Mouse (Mus musculus): ENCODE measurements around the gene Wnt2. TPM values are rescaled to one million over a fixed set of nuclear protein-coding genes. Genes with fewer than 3 reads are reported as not detected.

Wnt2 gene
- polyA plus RNA-seq, 1 experiment from 2014 or later = 6.6 TPM

DNA sequence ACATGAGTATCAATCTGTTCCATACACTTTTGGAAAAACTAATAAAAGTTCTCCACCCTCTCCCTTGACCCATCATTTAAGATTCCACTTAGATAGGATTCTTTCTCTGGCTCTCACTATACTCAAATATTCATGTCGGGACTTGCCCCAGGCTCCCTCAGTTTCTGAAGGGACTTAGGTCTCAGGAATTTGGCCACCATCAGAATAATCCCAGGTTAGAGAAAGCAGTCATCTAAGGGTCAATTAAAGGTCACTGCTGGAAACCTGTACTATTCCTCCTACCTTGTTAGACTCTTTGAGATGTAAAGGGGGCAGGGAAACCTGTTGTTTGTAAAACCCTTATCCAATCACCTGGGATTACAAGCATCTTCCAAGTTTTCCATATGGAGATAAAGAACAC, 53.2 kb downstream of the Wnt2 start:
- Histone ChIP-seq H3K4me2 (no peak overlapping the region), H3K9ac (no peak overlapping the region), H3K36me3 (no peaks in the 10 kb centered on the region), H3K9me3 (replicated peaks) (no peaks in the 10 kb centered on the region), H3K4me1 (replicated peaks) (no peaks in the 10 kb centered on the region), H3K4me3 (no peak overlapping the region), H3K27me3 (replicated peaks) (no peaks in the 10 kb centered on the region), H3K27ac (ENCODE audit: poor library complexity, severe bottlenecking) (no peak overlapping the region)
- no peak for ATAC-seq (ENCODE audit: insufficient number of reproducible peaks, low FRiP score)
- 51% methylated on average over 1 of the region's 1 CpGs for WGBS

DNA sequence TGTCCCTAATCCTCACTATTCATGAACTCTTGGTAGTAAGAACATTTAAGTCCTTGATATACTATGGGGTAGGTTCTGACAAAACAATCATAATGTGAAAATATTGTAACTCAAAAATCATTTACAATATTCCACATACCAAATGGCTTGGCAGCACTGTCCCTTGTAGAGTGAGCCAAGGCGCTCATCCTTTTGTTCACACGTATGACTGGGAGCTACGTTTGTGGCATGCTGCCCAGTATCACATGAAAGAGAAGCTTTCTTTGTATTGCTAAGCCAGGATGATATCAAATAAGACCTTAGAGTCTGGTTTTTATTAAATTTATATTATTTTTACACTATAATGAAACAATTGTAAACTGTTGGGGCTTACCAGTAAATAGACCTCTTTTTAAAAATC, 56.0 kb downstream of the Wnt2 start:
- Histone ChIP-seq H3K4me3 (no peak overlapping the region), H3K9ac (no peak overlapping the region), H3K9me3 (replicated peaks) (no peaks in the 10 kb centered on the region), H3K27me3 (replicated peaks) (no peaks in the 10 kb centered on the region), H3K27ac (ENCODE audit: poor library complexity, severe bottlenecking) (no peak overlapping the region), H3K36me3 (no peaks in the 10 kb centered on the region), H3K4me1 (replicated peaks) (0 out of 2 replicates have a peak, but pooled peaks cover 3% of the 10 kb centered on the region), H3K4me2 (no peak overlapping the region)
- WGBS = 77% methylated on average over 3 of the region's 3 CpGs
- ATAC-seq (ENCODE audit: insufficient number of reproducible peaks, low FRiP score) = no peak

DNA sequence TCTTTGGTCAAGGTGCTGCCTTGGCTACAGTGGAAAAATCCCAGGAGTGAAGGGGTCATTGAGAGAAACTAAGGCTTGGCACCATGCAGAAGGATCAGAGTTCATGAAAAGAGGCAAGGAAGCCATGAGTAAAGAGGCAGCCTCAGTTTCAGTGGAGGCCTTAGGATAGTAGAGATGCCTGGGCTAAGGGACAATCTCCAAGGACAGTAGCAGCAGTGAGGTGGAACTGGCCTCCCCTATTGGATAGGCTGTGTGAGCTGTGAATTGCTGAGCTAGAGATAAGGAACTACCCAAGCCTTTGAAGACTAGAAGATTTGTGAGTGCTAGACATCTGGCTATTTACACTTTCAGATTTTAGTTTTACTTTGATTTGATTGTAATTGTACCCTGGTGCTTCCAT, 59.0 kb downstream of the Wnt2 start:
- no peaks in the 10 kb centered on the region for H3K36me3 ChIP-seq
- ATAC-seq (ENCODE audit: insufficient number of reproducible peaks, low FRiP score) = no peak

DNA sequence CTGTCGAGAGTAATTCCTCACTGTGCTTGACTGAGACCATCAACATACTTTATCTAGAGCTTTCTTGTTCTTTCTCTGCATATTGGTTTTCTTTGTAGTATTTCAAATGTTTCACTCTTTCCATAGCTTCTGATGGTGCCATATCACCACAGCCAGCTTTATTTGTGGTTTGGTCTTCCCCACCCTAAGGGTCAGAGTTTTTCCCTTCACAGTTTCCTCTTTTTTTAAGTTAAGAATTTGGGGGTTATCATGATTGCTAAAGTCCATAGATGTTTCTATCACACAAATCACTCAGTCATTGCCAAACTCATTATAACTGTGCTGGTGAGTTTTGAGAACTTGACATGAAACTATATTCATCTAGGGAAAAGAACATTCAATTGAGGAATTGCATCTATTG, 60.6 kb downstream of the Wnt2 start:
- Histone ChIP-seq H3K4me3 (no peak overlapping the region), H3K9me3 (replicated peaks) (no peaks in the 10 kb centered on the region), H3K27ac (ENCODE audit: poor library complexity, severe bottlenecking) (no peak overlapping the region), H3K36me3 (no peaks in the 10 kb centered on the region), H3K4me2 (no peak overlapping the region), H3K27me3 (replicated peaks) (no peaks in the 10 kb centered on the region), H3K4me1 (replicated peaks) (0 out of 2 replicates have a peak, but pooled peaks cover 3% of the 10 kb centered on the region), H3K9ac (no peak overlapping the region)
- ATAC-seq (ENCODE audit: insufficient number of reproducible peaks, low FRiP score) = no peak
- 69% methylated on average over 1 of the region's 1 CpGs for WGBS

More for the DNA sequence above, 59.0 kb downstream of the Wnt2 start:
- Histone ChIP-seq H3K4me1 (replicated peaks) (0 out of 2 replicates have a peak, but pooled peaks cover 3% of the 10 kb centered on the region), H3K4me3 (no peak overlapping the region), H3K27ac (ENCODE audit: poor library complexity, severe bottlenecking) (no peak overlapping the region), H3K4me2 (no peak overlapping the region), H3K27me3 (replicated peaks) (no peaks in the 10 kb centered on the region), H3K9me3 (replicated peaks) (no peaks in the 10 kb centered on the region), H3K9ac (no peak overlapping the region)

DNA sequence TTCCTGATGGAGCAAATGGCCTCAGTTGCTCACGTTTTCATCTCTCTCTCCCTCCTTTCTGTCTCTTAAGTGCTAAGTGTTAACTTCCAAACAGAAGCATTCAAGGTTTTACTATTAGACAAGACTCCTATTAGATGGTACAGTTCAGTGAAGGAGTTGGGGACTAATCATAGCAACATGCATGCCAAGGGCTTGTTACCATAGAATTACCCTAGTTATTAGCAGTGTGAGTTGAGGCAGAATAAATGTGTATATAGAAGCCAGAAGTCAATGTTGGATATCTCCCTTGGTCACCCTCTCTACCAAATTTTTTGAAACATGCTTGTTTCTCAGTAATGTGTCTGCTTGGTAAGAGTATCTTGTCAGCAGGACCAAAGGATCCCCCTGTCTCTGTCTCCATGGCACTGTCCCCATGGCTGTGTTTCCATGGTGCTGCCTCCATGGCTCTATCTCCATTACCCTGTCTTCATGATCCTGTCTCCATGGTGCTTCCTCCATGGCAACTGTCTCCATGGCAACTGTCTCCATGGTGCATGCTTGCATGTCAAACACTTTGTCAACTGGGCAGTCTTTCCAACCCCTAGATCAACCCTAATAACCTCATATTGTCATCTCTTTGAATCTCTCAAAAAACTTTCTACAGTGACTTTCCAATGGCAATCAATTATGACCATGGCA, 61.8 kb downstream of the Wnt2 start:
- Histone ChIP-seq H3K9ac (no peak overlapping the region), H3K27ac (ENCODE audit: poor library complexity, severe bottlenecking) (no peak overlapping the region), H3K9me3 (replicated peaks) (no peaks in the 10 kb centered on the region), H3K4me2 (no peak overlapping the region), H3K27me3 (replicated peaks) (no peaks in the 10 kb centered on the region), H3K4me3 (no peak overlapping the region), H3K36me3 (no peaks in the 10 kb centered on the region), H3K4me1 (replicated peaks) (0 out of 2 replicates have a peak, but pooled peaks cover 3% of the 10 kb centered on the region)
- 74% methylated on average over 1 of the region's 1 CpGs for WGBS
- ATAC-seq (ENCODE audit: insufficient number of reproducible peaks, low FRiP score) = no peak

DNA sequence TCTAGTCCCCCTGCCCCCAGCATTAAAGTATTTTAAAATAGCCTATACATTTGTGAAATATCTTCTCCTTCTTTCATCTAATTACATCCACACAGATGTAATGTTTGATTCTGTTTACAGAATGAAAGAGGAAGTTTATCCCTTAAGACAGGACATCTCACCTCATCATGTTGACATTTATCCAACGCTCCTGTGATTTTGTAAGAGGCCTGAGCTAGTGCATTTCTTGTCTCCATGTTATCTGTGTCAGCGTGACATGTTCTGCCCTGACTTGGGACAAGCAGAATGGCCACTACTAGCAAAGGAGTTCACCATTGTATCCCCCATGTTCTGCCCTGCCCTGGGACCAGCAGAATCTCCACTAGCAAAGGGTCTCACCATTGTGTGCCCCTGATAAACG, 66.9 kb downstream of the Wnt2 start:
- no peak for ATAC-seq (ENCODE audit: insufficient number of reproducible peaks, low FRiP score)
- Histone ChIP-seq H3K4me2 (no peak overlapping the region), H3K4me3 (no peak overlapping the region), H3K4me1 (replicated peaks) (no peaks in the 10 kb centered on the region), H3K27ac (ENCODE audit: poor library complexity, severe bottlenecking) (no peak overlapping the region), H3K9ac (no peak overlapping the region), H3K9me3 (replicated peaks) (no peaks in the 10 kb centered on the region), H3K27me3 (replicated peaks) (no peaks in the 10 kb centered on the region), H3K36me3 (no peaks in the 10 kb centered on the region)
- WGBS = 56% methylated on average over 3 of the region's 3 CpGs

DNA sequence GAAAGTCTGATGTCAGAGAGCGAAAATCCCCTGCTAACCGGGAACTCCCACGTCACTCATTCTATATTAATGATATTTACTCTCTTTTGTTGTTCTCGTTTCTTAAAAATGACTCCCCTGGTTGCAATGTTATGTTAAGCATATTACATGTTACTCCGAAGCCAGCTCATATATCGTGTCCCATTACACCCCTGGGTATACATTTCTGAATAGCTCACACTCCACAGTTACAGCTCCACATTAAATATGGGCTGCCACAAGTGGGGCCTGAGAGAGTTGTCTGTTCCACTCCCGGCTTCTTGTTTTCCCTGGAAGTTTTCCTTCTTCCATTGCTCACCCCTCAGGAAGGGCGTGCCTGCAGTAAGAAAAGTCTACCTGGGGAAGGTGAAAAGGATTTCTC, 78.6 kb downstream of the Wnt2 start:
- no peaks in the 10 kb centered on the region for H3K9me3 ChIP-seq (replicated peaks)
- H3K4me2 ChIP-seq = no peak overlapping the region
- H3K27ac ChIP-seq (ENCODE audit: poor library complexity, severe bottlenecking) = no peak overlapping the region
- 84% methylated on average over 8 of the region's 8 CpGs for WGBS
- no peaks in the 10 kb centered on the region for H3K36me3 ChIP-seq
- H3K27me3 ChIP-seq (replicated peaks) = no peaks in the 10 kb centered on the region
- H3K4me3 ChIP-seq = no peak overlapping the region
- ATAC-seq (ENCODE audit: insufficient number of reproducible peaks, low FRiP score) = no peak
- no peak overlapping the region for H3K9ac ChIP-seq
- peaks cover 11% of the 10 kb centered on the region for H3K4me1 ChIP-seq (replicated peaks)

DNA sequence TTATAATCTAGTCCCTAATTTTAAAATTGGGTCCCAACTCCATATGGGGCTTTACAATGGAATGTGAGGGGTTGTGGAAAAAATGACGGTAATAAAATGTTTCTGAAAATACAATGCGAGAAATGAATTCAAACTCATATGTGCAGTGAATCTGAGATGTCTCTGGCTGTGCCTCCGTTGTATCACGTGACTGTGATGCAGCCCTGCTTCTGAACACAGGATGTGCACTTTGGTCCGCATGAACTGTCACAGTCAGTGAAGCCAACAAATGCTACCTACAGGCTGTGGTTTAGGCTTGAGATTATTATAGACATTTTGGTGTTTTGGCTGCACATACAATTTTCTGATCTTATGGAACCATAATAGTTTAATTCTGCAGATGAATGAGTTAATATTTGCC, 81.3 kb downstream of the Wnt2 start:
- Histone ChIP-seq H3K27ac (ENCODE audit: poor library complexity, severe bottlenecking) (no peak overlapping the region), H3K9ac (no peak overlapping the region), H3K4me2 (no peak overlapping the region), H3K36me3 (no peaks in the 10 kb centered on the region), H3K27me3 (replicated peaks) (no peaks in the 10 kb centered on the region), H3K4me3 (no peak overlapping the region), H3K4me1 (replicated peaks) (peaks cover 22% of the 10 kb centered on the region), H3K9me3 (replicated peaks) (no peaks in the 10 kb centered on the region)
- ATAC-seq (ENCODE audit: insufficient number of reproducible peaks, low FRiP score) = no peak
- WGBS = 84% methylated on average over 5 of the region's 5 CpGs

DNA sequence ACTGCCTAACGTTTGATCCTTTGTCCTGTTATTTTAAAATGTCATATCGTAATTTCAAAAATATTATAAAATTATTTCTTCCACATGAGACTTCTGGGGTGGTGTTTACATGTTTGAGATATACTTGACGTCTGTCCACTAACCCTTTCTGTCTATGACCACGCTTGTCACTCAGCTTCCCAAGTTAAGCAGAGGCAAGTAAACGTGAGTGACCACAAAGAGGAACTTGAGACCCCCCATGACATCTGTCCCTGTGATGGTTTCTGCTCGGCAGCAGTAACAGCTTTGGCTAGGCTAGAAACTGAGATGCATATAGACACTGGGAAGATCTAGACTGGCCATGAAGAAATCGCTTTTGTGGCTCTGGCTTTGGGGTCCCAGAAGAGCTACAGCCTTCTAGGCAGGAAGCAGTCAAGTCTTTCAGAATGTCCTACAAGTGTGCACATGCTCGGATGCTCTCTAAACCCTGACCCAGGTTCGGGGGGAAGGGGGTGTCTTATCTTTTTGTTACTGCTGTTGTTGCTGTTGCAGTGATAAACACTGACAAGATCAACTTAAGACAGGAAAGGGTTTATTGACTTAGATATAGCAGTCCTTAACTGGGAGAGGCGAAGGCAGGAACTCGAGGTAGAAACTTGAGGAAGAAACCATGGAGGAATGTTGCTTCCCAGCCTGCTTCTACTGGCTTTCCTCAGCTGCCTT, 83.1 kb downstream of the Wnt2 start:
- ATAC-seq (ENCODE audit: insufficient number of reproducible peaks, low FRiP score) = no peak
- peaks cover 26% of the 10 kb centered on the region for H3K4me1 ChIP-seq (replicated peaks)
- H3K9me3 ChIP-seq (replicated peaks) = no peaks in the 10 kb centered on the region
- H3K4me2 ChIP-seq = no peak overlapping the region
- 42% methylated on average over 11 of the region's 11 CpGs for WGBS
- no peak overlapping the region for H3K9ac ChIP-seq
- no peak overlapping the region for H3K27ac ChIP-seq (ENCODE audit: poor library complexity, severe bottlenecking)
- H3K27me3 ChIP-seq (replicated peaks) = no peaks in the 10 kb centered on the region
- no peaks in the 10 kb centered on the region for H3K36me3 ChIP-seq
- no peak overlapping the region for H3K4me3 ChIP-seq

DNA sequence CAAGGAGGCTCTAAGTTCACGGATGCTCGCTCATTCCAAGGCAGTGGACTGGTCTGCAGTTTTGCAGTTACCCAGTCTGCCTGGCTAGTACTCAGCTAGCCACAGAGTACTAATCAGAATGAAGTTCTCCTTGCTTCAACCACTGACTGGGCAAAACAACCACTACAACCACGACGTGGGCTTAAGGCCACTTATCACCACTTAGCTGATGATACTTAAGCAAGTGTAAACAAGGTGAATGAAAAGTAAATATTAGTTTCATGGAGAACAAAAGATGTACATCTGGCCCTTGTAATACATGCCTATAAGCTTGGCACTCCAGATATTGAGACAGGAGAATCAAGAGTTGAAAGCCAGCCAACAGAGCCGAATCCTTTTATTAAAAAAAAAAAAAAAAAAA, 83.9 kb downstream of the Wnt2 start:
- no peak overlapping the region for H3K27ac ChIP-seq (ENCODE audit: poor library complexity, severe bottlenecking)
- no peaks in the 10 kb centered on the region for H3K9me3 ChIP-seq (replicated peaks)
- no peak for ATAC-seq (ENCODE audit: insufficient number of reproducible peaks, low FRiP score)
- H3K4me2 ChIP-seq = no peak overlapping the region
- H3K36me3 ChIP-seq = no peaks in the 10 kb centered on the region
- no peak overlapping the region for H3K9ac ChIP-seq
- no peak overlapping the region for H3K4me3 ChIP-seq
- no peaks in the 10 kb centered on the region for H3K27me3 ChIP-seq (replicated peaks)
- peaks cover 35% of the 10 kb centered on the region for H3K4me1 ChIP-seq (replicated peaks)
- 41% methylated on average over 5 of the region's 5 CpGs for WGBS

DNA sequence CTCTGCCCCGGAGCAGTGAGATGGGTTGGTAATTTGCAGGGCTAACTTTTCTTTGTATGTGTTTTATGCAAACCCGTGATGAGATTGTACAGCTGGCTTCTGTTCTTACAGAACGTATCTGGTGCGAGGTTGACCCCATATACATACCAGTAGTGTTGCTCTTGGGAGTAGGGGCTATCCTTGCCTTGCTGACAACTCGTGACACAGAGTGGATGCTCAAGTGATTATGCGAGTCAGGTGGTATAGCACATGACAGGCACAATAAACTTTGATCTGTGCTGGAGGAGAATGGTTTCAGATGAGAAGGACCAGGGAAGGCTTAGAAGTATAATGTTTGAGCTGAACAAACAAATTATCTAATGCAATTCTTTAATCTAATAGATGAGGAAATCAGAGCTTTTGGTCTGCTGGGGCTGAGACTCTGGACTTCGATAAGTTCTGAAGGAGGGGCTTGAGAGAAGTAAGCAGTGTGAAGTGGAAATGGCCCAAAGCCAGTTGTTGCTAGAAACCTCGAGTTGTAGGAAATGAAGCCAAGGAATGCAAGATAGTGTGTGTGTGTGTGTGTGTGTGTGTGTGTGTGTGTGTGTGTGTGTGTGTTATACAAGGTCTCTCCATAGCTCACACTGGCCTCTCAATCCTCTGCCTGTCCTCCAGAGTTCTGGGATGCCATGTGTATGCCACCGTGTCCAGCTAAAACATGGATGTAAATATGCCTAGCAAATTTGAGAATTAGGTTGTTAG, 86.3 kb downstream of the Wnt2 start:
- Histone ChIP-seq H3K9ac (no peak overlapping the region), H3K9me3 (replicated peaks) (no peaks in the 10 kb centered on the region), H3K4me3 (no peak overlapping the region), H3K27ac (ENCODE audit: poor library complexity, severe bottlenecking) (no peak overlapping the region), H3K4me2 (no peak overlapping the region), H3K27me3 (replicated peaks) (no peaks in the 10 kb centered on the region), H3K36me3 (peaks cover 3% of the 10 kb centered on the region; the same call in 1 of the 2 replicates), H3K4me1 (replicated peaks) (peaks cover 37% of the 10 kb centered on the region)
- 49% methylated on average over 9 of the region's 9 CpGs for WGBS
- peak; percentile 46; the same call in 1 of the 2 replicates for ATAC-seq (ENCODE audit: insufficient number of reproducible peaks, low FRiP score)

Data from heart, embryonic 12.5 days (tissue).